Mouse (Mus musculus): ENCODE data around the gene Prdx6b.

Prdx6b gene

GRCm38 (mm10) chr2:80311350-80311749, 19.1 kb downstream of the Prdx6b start:
- Histone ChIP-seq H3K9me3 (ENCODE audit: low read length) (no peaks in the 10 kb centered on the region), H3K4me1 (replicated peaks; ENCODE audit: low read depth, low read length) (peaks cover 14% of the 10 kb centered on the region), H3K4me3 (replicated peaks; ENCODE audit: low read length) (no peak overlapping the region), H3K27me3 (ENCODE audit: insufficient read depth, low read length) (no peaks in the 10 kb centered on the region), H3K36me3 (ENCODE audit: insufficient read depth, low read length) (no peaks in the 10 kb centered on the region)
- TF ChIP-seq POU5F1 (IDR thresholded peaks at IDR 0.05; ENCODE audit: borderline replicate concordance, low read length) (no peak), NANOG (IDR thresholded peaks at IDR 0.05; ENCODE audit: borderline replicate concordance, low read length) (no peak), CTCF (conservative IDR thresholded peaks at IDR 0.05; ENCODE audit: low read length) (no peak)

- no peaks in the 10 kb centered on the region for H3K9me3 ChIP-seq (ENCODE audit: low read length)
- H3K27me3 ChIP-seq (ENCODE audit: insufficient read depth, low read length) = no peaks in the 10 kb centered on the region
- H3K4me1 ChIP-seq (replicated peaks; ENCODE audit: low read depth, low read length) = peaks cover 15% of the 10 kb centered on the region
- no peak overlapping the region for H3K4me3 ChIP-seq (replicated peaks; ENCODE audit: low read length)
- TF ChIP-seq NANOG (IDR thresholded peaks at IDR 0.05; ENCODE audit: borderline replicate concordance, low read length) (no peak), CTCF (conservative IDR thresholded peaks at IDR 0.05; ENCODE audit: low read length) (no peak), POU5F1 (IDR thresholded peaks at IDR 0.05; ENCODE audit: borderline replicate concordance, low read length) (no peak)
- peaks cover 8% of the 10 kb centered on the region for H3K36me3 ChIP-seq (ENCODE audit: insufficient read depth, low read length)
These were observed 21.9 kb downstream of the Prdx6b start for GRCm38 (mm10) chr2:80314201-80314600.

GRCm38 (mm10) chr2:80314854-80315241, 22.6 kb downstream of the Prdx6b start:
- Histone ChIP-seq H3K4me3 (replicated peaks; ENCODE audit: low read length) (peak overlapping the region; percentile 91), H3K36me3 (ENCODE audit: insufficient read depth, low read length) (peaks cover 15% of the 10 kb centered on the region), H3K27me3 (ENCODE audit: insufficient read depth, low read length) (no peaks in the 10 kb centered on the region), H3K4me1 (replicated peaks; ENCODE audit: low read depth, low read length) (peaks cover 15% of the 10 kb centered on the region), H3K9me3 (ENCODE audit: low read length) (no peaks in the 10 kb centered on the region)
- TF ChIP-seq POU5F1 (IDR thresholded peaks at IDR 0.05; ENCODE audit: borderline replicate concordance, low read length) (no peak), CTCF (conservative IDR thresholded peaks at IDR 0.05; ENCODE audit: low read length) (no peak), NANOG (IDR thresholded peaks at IDR 0.05; ENCODE audit: borderline replicate concordance, low read length) (no peak)

GRCm38 (mm10) chr2:80315242-80316161, 23.2 kb downstream of the Prdx6b start, which contains the start of gene Dnajc10:
Dnajc10 (plus strand) TSS chr2:80315466.
- H3K4me1 ChIP-seq (replicated peaks; ENCODE audit: low read depth, low read length) = peaks cover 15% of the 10 kb centered on the region
- no peaks in the 10 kb centered on the region for H3K27me3 ChIP-seq (ENCODE audit: insufficient read depth, low read length)
- H3K9me3 ChIP-seq (ENCODE audit: low read length) = no peaks in the 10 kb centered on the region
- peak within 1 kb of the TSS; percentile 91 for H3K4me3 ChIP-seq (replicated peaks; ENCODE audit: low read length)
- H3K36me3 ChIP-seq (ENCODE audit: insufficient read depth, low read length) = peaks cover 17% of the 10 kb centered on the region
- no peak for TF ChIP-seq CTCF (conservative IDR thresholded peaks at IDR 0.05; ENCODE audit: low read length)
- no peak for TF ChIP-seq POU5F1 (IDR thresholded peaks at IDR 0.05; ENCODE audit: borderline replicate concordance, low read length)
- no peak for TF ChIP-seq NANOG (IDR thresholded peaks at IDR 0.05; ENCODE audit: borderline replicate concordance, low read length)

- no peaks in the 10 kb centered on the region for H3K27me3 ChIP-seq (ENCODE audit: insufficient read depth, low read length)
- peaks cover 75% of the 10 kb centered on the region for H3K36me3 ChIP-seq (ENCODE audit: insufficient read depth, low read length)
- H3K9me3 ChIP-seq (ENCODE audit: low read length) = no peaks in the 10 kb centered on the region
- H3K4me3 ChIP-seq (replicated peaks; ENCODE audit: low read length) = no peak overlapping the region
- H3K4me1 ChIP-seq (replicated peaks; ENCODE audit: low read depth, low read length) = no peaks in the 10 kb centered on the region
- TF ChIP-seq CTCF (conservative IDR thresholded peaks at IDR 0.05; ENCODE audit: low read length) = no peak
- no peak for TF ChIP-seq POU5F1 (IDR thresholded peaks at IDR 0.05; ENCODE audit: borderline replicate concordance, low read length)
- no peak for TF ChIP-seq NANOG (IDR thresholded peaks at IDR 0.05; ENCODE audit: borderline replicate concordance, low read length)
These were observed 30.6 kb downstream of the Prdx6b start for GRCm38 (mm10) chr2:80322878-80323277.

- H3K36me3 ChIP-seq (ENCODE audit: insufficient read depth, low read length) = peaks cover 76% of the 10 kb centered on the region
- H3K4me3 ChIP-seq (replicated peaks; ENCODE audit: low read length) = no peak overlapping the region
- TF ChIP-seq NANOG (IDR thresholded peaks at IDR 0.05; ENCODE audit: borderline replicate concordance, low read length) (no peak), CTCF (conservative IDR thresholded peaks at IDR 0.05; ENCODE audit: low read length) (no peak), POU5F1 (IDR thresholded peaks at IDR 0.05; ENCODE audit: borderline replicate concordance, low read length) (no peak)
- no peaks in the 10 kb centered on the region for H3K4me1 ChIP-seq (replicated peaks; ENCODE audit: low read depth, low read length)
- no peaks in the 10 kb centered on the region for H3K27me3 ChIP-seq (ENCODE audit: insufficient read depth, low read length)
- H3K9me3 ChIP-seq (ENCODE audit: low read length) = no peaks in the 10 kb centered on the region
These were observed 33.5 kb downstream of the Prdx6b start for GRCm38 (mm10) chr2:80325779-80326178.

GRCm38 (mm10) chr2:80327272-80327671, 35.0 kb downstream of the Prdx6b start:
- Histone ChIP-seq H3K9me3 (ENCODE audit: low read length) (no peaks in the 10 kb centered on the region), H3K4me1 (replicated peaks; ENCODE audit: low read depth, low read length) (no peaks in the 10 kb centered on the region), H3K27me3 (ENCODE audit: insufficient read depth, low read length) (no peaks in the 10 kb centered on the region), H3K4me3 (replicated peaks; ENCODE audit: low read length) (no peak overlapping the region), H3K36me3 (ENCODE audit: insufficient read depth, low read length) (peaks cover 71% of the 10 kb centered on the region)
- TF ChIP-seq NANOG (IDR thresholded peaks at IDR 0.05; ENCODE audit: borderline replicate concordance, low read length) (no peak), POU5F1 (IDR thresholded peaks at IDR 0.05; ENCODE audit: borderline replicate concordance, low read length) (no peak), CTCF (conservative IDR thresholded peaks at IDR 0.05; ENCODE audit: low read length) (no peak)

- Histone ChIP-seq H3K4me3 (replicated peaks; ENCODE audit: low read length) (no peak overlapping the region), H3K9me3 (ENCODE audit: low read length) (no peaks in the 10 kb centered on the region), H3K4me1 (replicated peaks; ENCODE audit: low read depth, low read length) (no peaks in the 10 kb centered on the region), H3K36me3 (ENCODE audit: insufficient read depth, low read length) (peaks cover 69% of the 10 kb centered on the region), H3K27me3 (ENCODE audit: insufficient read depth, low read length) (no peaks in the 10 kb centered on the region)
- no peak for TF ChIP-seq CTCF (conservative IDR thresholded peaks at IDR 0.05; ENCODE audit: low read length)
- TF ChIP-seq NANOG (IDR thresholded peaks at IDR 0.05; ENCODE audit: borderline replicate concordance, low read length) = no peak
- TF ChIP-seq POU5F1 (IDR thresholded peaks at IDR 0.05; ENCODE audit: borderline replicate concordance, low read length) = no peak
These were observed 36.8 kb downstream of the Prdx6b start for GRCm38 (mm10) chr2:80328961-80329653.
